Mouse (Mus musculus): ENCODE measurements at regions not wholly inside any gene's neighbourhood (a gene's known extent, or its start where the extent isn't known, plus 50 kb on each side); places are given as distances from the start of the nearest gene placed in this dataset.

DNA sequence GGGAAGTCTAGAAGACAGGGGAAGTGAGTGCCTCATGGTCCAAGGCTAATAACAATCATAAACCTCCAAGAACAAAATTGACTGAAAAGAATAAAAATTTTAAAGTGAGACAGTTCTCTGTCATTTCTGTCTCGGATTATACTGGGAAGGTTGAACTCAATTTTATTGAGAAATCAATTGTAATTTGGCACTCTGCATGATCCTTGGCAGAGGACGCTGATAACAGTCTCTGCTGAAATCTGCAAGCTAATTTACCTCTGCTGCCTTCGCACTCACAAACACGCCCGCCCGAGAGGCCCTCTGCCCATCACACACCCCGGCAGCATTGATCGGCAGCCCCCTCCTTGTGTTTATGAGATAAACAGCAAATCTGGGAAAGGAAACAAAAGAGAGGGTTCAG lies 151.4 kb upstream of the Ppargc1a start:
- whole genome bisulfite sequencing, result 73% methylated on average over 8 of the region's 8 CpGs
- Histone ChIP-seq H3K4me3 (ENCODE audit: low read depth, low read length) (no peak overlapping the region), H3K27ac (ENCODE audit: low read depth, low read length) (no peak overlapping the region), H3K9ac (replicated peaks; ENCODE audit: low read depth, low read length) (no peak overlapping the region), H3K4me1 (ENCODE audit: control insufficient read depth, insufficient read depth, low read length) (no peaks in the 10 kb centered on the region), H3K9me3 (ENCODE audit: control insufficient read depth, low read length) (no peaks in the 10 kb centered on the region), H3K4me2 (ENCODE audit: low read depth, low read length) (no peak overlapping the region), H3K27me3 (ENCODE audit: control insufficient read depth, insufficient read depth, low read length) (no peaks in the 10 kb centered on the region), H3K36me3 (ENCODE audit: control insufficient read depth, insufficient read depth, low read length) (no peaks in the 10 kb centered on the region)
- no peak for ATAC-seq (ENCODE audit: low read depth)

GRCm38 (mm10) chr5:51718451-51718850 lies 150.9 kb upstream of the Ppargc1a start:
- no peaks in the 10 kb centered on the region for H3K27me3 ChIP-seq (ENCODE audit: control insufficient read depth, insufficient read depth, low read length)
- H3K4me3 ChIP-seq (ENCODE audit: low read depth, low read length), result no peak overlapping the region
- no peak overlapping the region for H3K4me2 ChIP-seq (ENCODE audit: low read depth, low read length)
- H3K4me1 ChIP-seq (ENCODE audit: control insufficient read depth, insufficient read depth, low read length), result no peaks in the 10 kb centered on the region
- H3K36me3 ChIP-seq (ENCODE audit: control insufficient read depth, insufficient read depth, low read length), result no peaks in the 10 kb centered on the region
- H3K9ac ChIP-seq (replicated peaks; ENCODE audit: low read depth, low read length), result no peak overlapping the region
- no peaks in the 10 kb centered on the region for H3K9me3 ChIP-seq (ENCODE audit: control insufficient read depth, low read length)
- 77% methylated on average over 1 of the region's 1 CpGs for whole genome bisulfite sequencing
- H3K27ac ChIP-seq (ENCODE audit: low read depth, low read length), result no peak overlapping the region
- no peak for ATAC-seq (ENCODE audit: low read depth)

- Histone ChIP-seq H3K9ac (replicated peaks; ENCODE audit: low read depth, low read length) (no peak overlapping the region), H3K4me3 (ENCODE audit: low read depth, low read length) (no peak overlapping the region), H3K4me2 (ENCODE audit: low read depth, low read length) (no peak overlapping the region), H3K27me3 (ENCODE audit: control insufficient read depth, insufficient read depth, low read length) (no peaks in the 10 kb centered on the region), H3K4me1 (ENCODE audit: control insufficient read depth, insufficient read depth, low read length) (no peaks in the 10 kb centered on the region), H3K27ac (ENCODE audit: low read depth, low read length) (no peak overlapping the region), H3K9me3 (ENCODE audit: control insufficient read depth, low read length) (no peaks in the 10 kb centered on the region), H3K36me3 (ENCODE audit: control insufficient read depth, insufficient read depth, low read length) (no peaks in the 10 kb centered on the region)
- ATAC-seq (ENCODE audit: low read depth), result no peak
- WGBS, result 84% methylated on average over 8 of the region's 8 CpGs
Measured at GRCm38 (mm10) chr5:51711860-51712560, 144.5 kb upstream of the Ppargc1a start.

- WGBS, result 85% methylated on average over 4 of the region's 4 CpGs
Measured at GRCm38 (mm10) chr5:51710664-51711063, 143.1 kb upstream of the Ppargc1a start.

DNA sequence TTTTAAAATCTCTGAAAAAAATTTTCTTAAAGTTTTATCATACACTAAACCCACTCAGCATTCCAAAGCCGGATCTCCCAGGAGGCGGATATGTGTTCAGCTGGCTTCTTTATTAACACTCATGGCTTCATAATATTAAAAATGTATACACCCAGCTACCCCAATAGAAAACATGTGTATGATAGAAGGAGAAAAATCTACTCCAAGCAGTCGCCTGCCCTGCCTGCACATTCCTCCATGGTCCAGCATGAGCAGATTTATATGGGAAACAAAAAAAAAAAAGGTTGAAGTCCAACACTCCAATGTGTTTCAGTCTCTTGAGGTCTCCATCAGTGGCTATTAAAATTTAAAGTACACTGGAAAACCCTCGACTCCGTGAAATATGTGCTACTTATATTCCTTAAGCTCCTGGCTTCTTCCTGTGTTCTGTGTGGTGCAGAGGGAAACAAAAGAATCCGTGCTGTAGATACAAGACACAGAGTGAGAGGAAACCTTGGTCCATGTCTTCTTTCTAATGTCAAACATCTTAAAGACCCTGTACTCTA lies 142.0 kb upstream of the Ppargc1a start:
- Histone ChIP-seq H3K27me3 (ENCODE audit: control insufficient read depth, insufficient read depth, low read length) (no peaks in the 10 kb centered on the region), H3K4me1 (ENCODE audit: control insufficient read depth, insufficient read depth, low read length) (no peaks in the 10 kb centered on the region), H3K9ac (replicated peaks; ENCODE audit: low read depth, low read length) (no peak overlapping the region), H3K4me3 (ENCODE audit: low read depth, low read length) (no peak overlapping the region), H3K4me2 (ENCODE audit: low read depth, low read length) (no peak overlapping the region), H3K9me3 (ENCODE audit: control insufficient read depth, low read length) (no peaks in the 10 kb centered on the region), H3K36me3 (ENCODE audit: control insufficient read depth, insufficient read depth, low read length) (no peaks in the 10 kb centered on the region), H3K27ac (ENCODE audit: low read depth, low read length) (no peak overlapping the region)
- 86% methylated on average over 6 of the region's 6 CpGs for WGBS
- no peak for ATAC-seq (ENCODE audit: low read depth)

More at GRCm38 (mm10) chr5:51710664-51711063, 143.1 kb upstream of the Ppargc1a start:
- Histone ChIP-seq H3K9ac (replicated peaks; ENCODE audit: low read depth, low read length) (no peak overlapping the region), H3K36me3 (ENCODE audit: control insufficient read depth, insufficient read depth, low read length) (no peaks in the 10 kb centered on the region), H3K9me3 (ENCODE audit: control insufficient read depth, low read length) (no peaks in the 10 kb centered on the region), H3K27me3 (ENCODE audit: control insufficient read depth, insufficient read depth, low read length) (no peaks in the 10 kb centered on the region), H3K4me1 (ENCODE audit: control insufficient read depth, insufficient read depth, low read length) (no peaks in the 10 kb centered on the region), H3K4me2 (ENCODE audit: low read depth, low read length) (no peak overlapping the region), H3K27ac (ENCODE audit: low read depth, low read length) (no peak overlapping the region), H3K4me3 (ENCODE audit: low read depth, low read length) (no peak overlapping the region)
- no peak for ATAC-seq (ENCODE audit: low read depth)

DNA sequence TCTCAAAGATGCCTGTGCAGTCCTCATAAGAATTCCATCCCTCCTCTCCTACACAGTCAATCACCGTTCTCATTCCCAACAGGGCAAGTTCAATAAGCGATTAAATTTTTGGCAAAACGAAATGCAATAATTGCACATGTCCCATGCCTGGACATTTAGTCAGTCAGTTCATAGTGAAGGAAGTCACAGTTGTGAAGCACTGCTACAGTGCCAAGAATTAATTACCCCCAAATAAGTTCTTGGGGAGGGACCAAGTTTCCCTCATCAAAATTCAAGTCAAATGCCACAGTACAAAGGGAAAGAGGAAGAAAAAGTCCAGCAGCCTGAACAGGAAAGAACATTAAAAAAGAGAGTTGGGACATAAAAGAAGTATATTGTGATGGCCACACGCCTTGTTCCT lies 112.4 kb upstream of the Ppargc1a start:
- WGBS, result 79% methylated on average over 4 of the region's 4 CpGs
- H3K4me2 ChIP-seq (ENCODE audit: low read depth, low read length), result no peak overlapping the region
- no peaks in the 10 kb centered on the region for H3K27me3 ChIP-seq (ENCODE audit: control insufficient read depth, insufficient read depth, low read length)
- no peak overlapping the region for H3K27ac ChIP-seq (ENCODE audit: low read depth, low read length)
- no peaks in the 10 kb centered on the region for H3K9me3 ChIP-seq (ENCODE audit: control insufficient read depth, low read length)
- H3K9ac ChIP-seq (replicated peaks; ENCODE audit: low read depth, low read length), result no peak overlapping the region
- no peaks in the 10 kb centered on the region for H3K4me1 ChIP-seq (ENCODE audit: control insufficient read depth, insufficient read depth, low read length)
- no peak overlapping the region for H3K4me3 ChIP-seq (ENCODE audit: low read depth, low read length)
- H3K36me3 ChIP-seq (ENCODE audit: control insufficient read depth, insufficient read depth, low read length), result no peaks in the 10 kb centered on the region
- ATAC-seq (ENCODE audit: low read depth), result no peak

GRCm38 (mm10) chr5:51671190-51671589 lies 103.7 kb upstream of the Ppargc1a start:
- no peak overlapping the region for H3K4me2 ChIP-seq (ENCODE audit: low read depth, low read length)
- no peak overlapping the region for H3K9ac ChIP-seq (replicated peaks; ENCODE audit: low read depth, low read length)
- WGBS, result 98% methylated on average over 5 of the region's 5 CpGs
- no peak for ATAC-seq (ENCODE audit: low read depth)
- H3K27me3 ChIP-seq (ENCODE audit: control insufficient read depth, insufficient read depth, low read length), result no peaks in the 10 kb centered on the region
- H3K4me3 ChIP-seq (ENCODE audit: low read depth, low read length), result no peak overlapping the region
- H3K9me3 ChIP-seq (ENCODE audit: control insufficient read depth, low read length), result no peaks in the 10 kb centered on the region
- H3K4me1 ChIP-seq (ENCODE audit: control insufficient read depth, insufficient read depth, low read length), result no peaks in the 10 kb centered on the region
- H3K36me3 ChIP-seq (ENCODE audit: control insufficient read depth, insufficient read depth, low read length), result no peaks in the 10 kb centered on the region
- H3K27ac ChIP-seq (ENCODE audit: low read depth, low read length), result no peak overlapping the region

DNA sequence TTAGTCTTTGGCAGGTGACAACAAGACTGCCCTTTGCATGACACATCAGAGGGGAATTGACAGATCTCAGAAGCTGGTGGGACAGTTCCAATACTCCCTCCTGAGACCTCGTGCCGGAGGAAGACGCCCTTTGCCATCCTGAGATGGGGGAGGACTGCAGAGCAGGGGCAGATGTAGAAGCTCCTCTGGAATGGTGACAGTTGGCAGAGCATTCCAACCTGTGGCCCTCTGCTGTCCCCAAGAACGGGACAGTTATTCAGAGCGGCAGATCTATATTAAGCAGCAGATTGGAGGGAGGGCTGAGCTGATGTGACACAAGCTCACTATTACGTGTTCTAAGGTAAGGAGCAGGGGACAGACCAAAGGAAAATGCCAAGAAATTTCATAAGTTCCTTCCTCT lies 97.7 kb upstream of the Ppargc1a start:
- no peak overlapping the region for H3K4me3 ChIP-seq (ENCODE audit: low read depth, low read length)
- WGBS, result 87% methylated on average over 6 of the region's 6 CpGs

GRCm38 (mm10) chr5:51658232-51658896 lies 90.8 kb upstream of the Ppargc1a start:
- H3K4me2 ChIP-seq (ENCODE audit: low read depth, low read length), result no peak overlapping the region
- no peaks in the 10 kb centered on the region for H3K4me1 ChIP-seq (ENCODE audit: control insufficient read depth, insufficient read depth, low read length)
- H3K36me3 ChIP-seq (ENCODE audit: control insufficient read depth, insufficient read depth, low read length), result no peaks in the 10 kb centered on the region
- H3K9me3 ChIP-seq (ENCODE audit: control insufficient read depth, low read length), result no peaks in the 10 kb centered on the region
- no peak overlapping the region for H3K4me3 ChIP-seq (ENCODE audit: low read depth, low read length)
- H3K27ac ChIP-seq (ENCODE audit: low read depth, low read length), result no peak overlapping the region
- no peaks in the 10 kb centered on the region for H3K27me3 ChIP-seq (ENCODE audit: control insufficient read depth, insufficient read depth, low read length)
- H3K9ac ChIP-seq (replicated peaks; ENCODE audit: low read depth, low read length), result no peak overlapping the region
- no peak for ATAC-seq (ENCODE audit: low read depth)
- 24% methylated on average over 6 of the region's 6 CpGs for WGBS

More for the DNA sequence above, 97.7 kb upstream of the Ppargc1a start:
- Histone ChIP-seq H3K36me3 (ENCODE audit: control insufficient read depth, insufficient read depth, low read length) (no peaks in the 10 kb centered on the region), H3K27me3 (ENCODE audit: control insufficient read depth, insufficient read depth, low read length) (no peaks in the 10 kb centered on the region), H3K9me3 (ENCODE audit: control insufficient read depth, low read length) (no peaks in the 10 kb centered on the region), H3K4me1 (ENCODE audit: control insufficient read depth, insufficient read depth, low read length) (no peaks in the 10 kb centered on the region), H3K4me2 (ENCODE audit: low read depth, low read length) (no peak overlapping the region), H3K27ac (ENCODE audit: low read depth, low read length) (no peak overlapping the region), H3K9ac (replicated peaks; ENCODE audit: low read depth, low read length) (no peak overlapping the region)
- no peak for ATAC-seq (ENCODE audit: low read depth)

Measured in neural tube, embryonic 14.5 days (tissue).